8 mouse cellular contexts compared by ENCODE assay signal in the genomic region with DNA sequence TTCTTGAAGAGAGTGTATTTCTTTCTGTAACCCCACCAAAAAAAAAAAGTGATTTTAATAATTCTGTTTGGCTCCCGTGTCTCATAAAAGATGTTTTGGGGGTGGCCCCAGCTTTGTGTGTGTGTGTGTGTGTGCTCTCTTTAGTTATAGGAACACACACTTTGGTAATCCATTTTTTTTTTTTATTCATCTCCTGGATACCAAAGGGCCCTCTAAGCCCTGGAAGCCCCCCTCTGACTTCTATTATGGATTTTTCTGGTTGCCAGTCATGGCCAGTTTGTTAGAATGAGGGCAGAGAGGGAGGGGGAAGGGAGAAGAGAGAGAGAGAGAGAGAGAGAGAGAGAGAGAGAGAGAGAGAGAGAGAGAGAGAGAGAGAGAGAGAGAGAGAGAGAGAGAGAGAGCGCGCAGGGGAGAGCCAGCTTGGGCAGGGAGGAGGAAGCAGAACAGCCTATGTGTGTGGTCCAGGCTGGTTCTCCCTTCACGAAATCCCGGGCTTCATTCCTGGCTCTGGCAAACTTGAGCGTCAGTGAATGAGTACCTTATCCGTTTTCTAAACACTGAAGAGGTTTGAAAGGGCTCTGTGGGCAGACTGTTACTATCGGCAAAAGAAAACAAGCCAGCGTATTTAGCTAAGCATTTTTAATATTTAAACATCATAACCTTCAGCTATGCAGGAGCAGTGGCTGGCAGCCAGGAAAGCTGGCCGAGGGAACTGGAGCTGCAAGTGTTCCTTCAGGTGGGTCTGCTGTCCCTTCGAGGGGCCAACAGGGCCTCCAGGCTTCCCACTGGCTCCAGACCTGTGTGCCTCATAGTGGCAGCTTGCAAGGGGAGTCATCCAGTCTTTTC.
DNase-seq lines count a peak whose midpoint lies in the region; ATAC-seq and TF ChIP-seq lines count a peak whose summit lies in the region.

No protein-coding gene starts in this region.

- 19% methylated on average over 11 of the region's 11 CpGs for WGBS in small intestine, adult 2 months

- ATAC-seq in megakaryocyte progenitor cell, adult 5-6 weeks (replicated peaks; ENCODE audit: poor library complexity), result no peak

- no peak for TF ChIP-seq CTCF in left cerebral cortex, adult 2 months (IDR thresholded peaks at IDR 0.05)
- no peak for TF ChIP-seq CTCF in small intestine, adult 2 months (IDR thresholded peaks at IDR 0.05; ENCODE audit: extremely low read depth, insufficient read length, insufficient replicate concordance, low read depth, low read length)

- DNase-seq in left cerebral cortex, adult 2 months (ENCODE audit: extremely low spot score in 1 of 2, low spot score in 2 of 2), result peak in 1 of 2 experiments; percentile 18
- no peak for DNase-seq in left cerebral cortex, adult 11 months (ENCODE audit: low spot score)
- peak; percentile 78 for DNase-seq in embryo, embryonic 10 days (ENCODE audit: low spot score)
- DNase-seq in heart, postnatal 14 days, result peak; percentile 10 to 24
- peak; percentile 64 to 73 for DNase-seq in kidney, postnatal 4 days
- DNase-seq in lung, postnatal 14 days, result peak; percentile 62

- peaks cover 4% of the 10 kb centered on the region for H3K4me1 ChIP-seq in small intestine, adult 2 months (ENCODE audit: control insufficient read depth, insufficient read depth, insufficient read length, low read length)

- TF ChIP-seq POLR2A in small intestine, adult 2 months (IDR thresholded peaks at IDR 0.05; ENCODE audit: low read depth, low read length), result no peak

- intact Hi-C loops in left cerebral cortex, adult 2 months (cut with DNase I), result no loop called here
- intact Hi-C loops in heart, postnatal 14 days (cut with DNase I), result no loop called here

- H3K27ac ChIP-seq in left cerebral cortex, adult 2 months, result peak overlapping the region; percentile 67
- peak overlapping the region; percentile 21; the same call in 1 of the 2 replicates for H3K27ac ChIP-seq in small intestine, adult 2 months (ENCODE audit: insufficient read depth, low read depth, low read length)

- H3K27me3 ChIP-seq in small intestine, adult 2 months (ENCODE audit: control insufficient read depth, insufficient read depth, low read length), result no peaks in the 10 kb centered on the region

- no peaks in the 10 kb centered on the region for H3K36me3 ChIP-seq in small intestine, adult 2 months (ENCODE audit: control insufficient read depth, insufficient read depth, low read length)

- no peak overlapping the region for H3K4me3 ChIP-seq in left cerebral cortex, adult 2 months
- H3K4me3 ChIP-seq in small intestine, adult 2 months (ENCODE audit: low read depth, low read length), result no peak overlapping the region
